10 mouse cellular contexts compared by ENCODE assay signal in the genomic region with DNA sequence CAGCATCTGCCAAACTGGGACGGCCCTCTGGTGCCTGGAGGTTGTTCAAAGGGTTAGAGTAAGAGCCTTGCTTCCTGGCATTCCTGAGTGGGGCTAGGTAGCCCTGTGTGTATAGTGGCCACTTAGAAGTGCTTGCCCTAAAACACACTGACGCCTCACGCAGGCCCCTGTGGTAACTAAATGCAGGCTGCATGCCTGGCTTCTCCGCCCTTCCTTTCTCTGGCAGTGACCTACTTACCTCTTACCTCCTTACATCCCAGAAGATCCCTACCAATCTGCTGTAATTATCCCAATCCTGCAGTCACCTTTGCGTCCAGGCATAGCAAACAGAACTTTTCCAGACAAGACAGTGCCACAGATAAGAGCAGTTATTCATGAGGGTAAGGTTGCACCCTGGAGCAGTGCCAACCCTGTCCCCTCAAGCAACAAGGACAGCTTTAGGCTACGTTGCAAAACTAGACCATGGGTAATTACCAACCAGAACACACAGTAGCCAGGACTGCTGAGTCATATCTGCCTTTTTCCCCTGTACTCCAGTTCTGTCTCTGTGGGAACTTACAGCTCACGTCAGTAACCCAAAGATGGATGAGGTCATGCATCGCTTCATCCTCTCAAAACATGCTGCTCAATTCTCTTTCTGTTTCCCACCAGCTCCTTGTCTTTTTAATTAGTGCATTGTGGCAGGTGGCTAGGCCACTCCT.
DNase-seq lines count a peak whose midpoint lies in the region; ATAC-seq and TF ChIP-seq lines count a peak whose summit lies in the region.
"Had no signal": no experiment of that assay in that cellular context is flagged by ENCODE, and none has a peak within 500 bp of the region (broad histone marks: within the 10 kb centered on the region; RNA-seq: fewer than 3 reads in every experiment).

No protein-coding gene starts in this region.

- no peak overlapping the region for H3K27ac ChIP-seq in liver, adult 2 months (replicated peaks; ENCODE audit: insufficient read depth, low read depth, low read length)
- H3K27ac ChIP-seq in liver, embryonic 12.5 days = no peak overlapping the region
- H3K27ac ChIP-seq: limb, embryonic 15.5 days; neural tube, embryonic 13.5 days had no signal

- DNase-seq in liver, adult 2 months (ENCODE audit: extremely low read depth, low read depth, low spot score) = peak; percentile 6
- DNase-seq in adrenal gland, adult 18-20 months (ENCODE audit: low spot score in 2 of 2) = peak; percentile 51 to 54
- peak; percentile 43 for DNase-seq in kidney, postnatal 10 days
- no peak for DNase-seq in spleen, adult 12 weeks (ENCODE audit: low spot score)
- no peak for DNase-seq in testis, postnatal 10 days (ENCODE audit: low spot score)

- H3K36me3 ChIP-seq in liver, adult 2 months (ENCODE audit: control insufficient read depth, insufficient read depth, low read length) = no peaks in the 10 kb centered on the region
- no peaks in the 10 kb centered on the region for H3K36me3 ChIP-seq in liver, embryonic 12.5 days
- H3K36me3 ChIP-seq: limb, embryonic 15.5 days; neural tube, embryonic 13.5 days had no signal

- H3K4me1 ChIP-seq in liver, adult 2 months (ENCODE audit: control insufficient read depth, insufficient read depth, low read length) = no peaks in the 10 kb centered on the region
- H3K4me1 ChIP-seq in liver, embryonic 12.5 days = 0 out of 2 replicates have a peak, but pooled peaks cover 5% of the 10 kb centered on the region

- H3K9ac ChIP-seq in liver, adult 2 months (ENCODE audit: low read depth, low read length) = no peak overlapping the region
- no peak overlapping the region for H3K9ac ChIP-seq in liver, embryonic 12.5 days
- H3K9ac ChIP-seq: limb, embryonic 15.5 days; neural tube, embryonic 13.5 days had no signal

- H3K9me3 ChIP-seq in liver, embryonic 12.5 days (replicated peaks) = no peaks in the 10 kb centered on the region
- H3K9me3 ChIP-seq: limb, embryonic 15.5 days; neural tube, embryonic 13.5 days had no signal

- no peaks in the 10 kb centered on the region for H3K79me2 ChIP-seq in liver, adult 2 months (ENCODE audit: control insufficient read depth, insufficient read depth, low read length)

- TF ChIP-seq POLR2A in liver, adult 2 months (IDR thresholded peaks at IDR 0.05; ENCODE audit: extremely low read depth, insufficient read depth, low read length) = no peak

- ATAC-seq in liver, embryonic 12.5 days = no peak
- ATAC-seq in granulocyte monocyte progenitor cell, adult 5-6 weeks (replicated peaks; ENCODE audit: poor library complexity, severe bottlenecking) = peak; percentile 74
- ATAC-seq in erythroblast, adult 5-6 weeks (replicated peaks; ENCODE audit: low FRiP score, poor library complexity, severe bottlenecking) = no peak

- 66% methylated on average over 8 of the region's 8 CpGs for WGBS in liver, adult 2 months
- WGBS in liver, embryonic 12.5 days (ENCODE audit: insufficient replicate concordance) = 43% methylated on average over 8 of the region's 8 CpGs

- no peak overlapping the region for H3K4me2 ChIP-seq in liver, embryonic 12.5 days
- H3K4me2 ChIP-seq: limb, embryonic 15.5 days; neural tube, embryonic 13.5 days had no signal

- no peaks in the 10 kb centered on the region; the same call in 1 of the 2 replicates for H3K27me3 ChIP-seq in liver, adult 2 months (ENCODE audit: control insufficient read depth, insufficient read depth, low read length)
- no peaks in the 10 kb centered on the region for H3K27me3 ChIP-seq in liver, embryonic 12.5 days (replicated peaks)
- H3K27me3 ChIP-seq: limb, embryonic 15.5 days; neural tube, embryonic 13.5 days had no signal

- no peak for TF ChIP-seq CTCF in liver, adult 2 months (IDR thresholded peaks at IDR 0.05; ENCODE audit: low read depth, low read length)

- no peak overlapping the region for H3K4me3 ChIP-seq in liver, adult 2 months (ENCODE audit: insufficient read depth, low read depth, low read length)
- no peak overlapping the region for H3K4me3 ChIP-seq in liver, embryonic 12.5 days
- H3K4me3 ChIP-seq: limb, embryonic 15.5 days; neural tube, embryonic 13.5 days had no signal

Comparison
In these comparisons a context has a peak if more than half of its experiments do, and no peak if none do; other contexts are left out.
1. DNase-seq: peak in liver, adult 2 months (single experiment), adrenal gland, adult 18-20 months (2 of 2) and kidney, postnatal 10 days (single experiment); none in spleen, adult 12 weeks (single experiment) and testis, postnatal 10 days (single experiment).